Mouse (Mus musculus) layer of hippocampus, postnatal 25 days (tissue): ENCODE measurements around the gene Ecm2. TPM values are rescaled to one million over a fixed set of nuclear protein-coding genes. Genes with fewer than 3 reads are reported as not detected.

Source experiments
- DNase-seq, 2 experiments: peaks; one replicate each; pipeline ENCODE4 v3.0.0; 2022; ENCODE audit warnings: mixed read lengths in 2 of 2, low spot score in 1 of 2; ENCODE audit errors: extremely low spot score in 1 of 2
- total RNA-seq, 2 experiments: library from RNA; stranded (reverse); gene quantifications; 2 replicates each; pipeline ENCODE4 v1.2.3; 2021

The Ecm2 gene
- total RNA-seq, result 1 to 10 TPM; 4.7 to 5.3 TPM

GRCm38 (mm10) chr13:49504510-49504909 lies at the start of gene Ecm2:
TSS of gene Ecm2 (plus strand) at chr13:49504810.
- no peak for DNase-seq

DNA sequence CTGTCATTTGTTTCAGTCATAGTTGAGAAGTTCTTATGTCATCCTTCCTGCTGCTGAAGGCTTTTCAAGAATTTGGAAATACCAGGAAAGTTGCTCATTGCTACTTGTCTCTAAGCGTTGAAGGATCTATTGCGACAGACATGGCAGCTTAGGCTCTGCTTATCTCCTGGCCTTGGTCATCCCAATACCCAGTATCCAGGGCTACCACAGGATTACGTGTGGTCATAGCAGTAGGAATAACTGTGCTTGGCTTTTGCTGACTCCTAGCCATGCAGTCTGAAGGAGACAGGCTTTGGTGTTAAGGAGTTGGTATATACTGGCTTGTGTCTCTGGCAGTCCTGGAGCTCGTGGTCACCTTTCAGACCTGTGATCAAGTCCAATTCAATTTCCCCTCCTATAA lies 44.3 kb upstream of the Ecm2 start:
- DNase-seq, result no peak

GRCm38 (mm10) chr13:49460692-49461414 lies 43.8 kb upstream of the Ecm2 start:
- no peak for DNase-seq

DNA sequence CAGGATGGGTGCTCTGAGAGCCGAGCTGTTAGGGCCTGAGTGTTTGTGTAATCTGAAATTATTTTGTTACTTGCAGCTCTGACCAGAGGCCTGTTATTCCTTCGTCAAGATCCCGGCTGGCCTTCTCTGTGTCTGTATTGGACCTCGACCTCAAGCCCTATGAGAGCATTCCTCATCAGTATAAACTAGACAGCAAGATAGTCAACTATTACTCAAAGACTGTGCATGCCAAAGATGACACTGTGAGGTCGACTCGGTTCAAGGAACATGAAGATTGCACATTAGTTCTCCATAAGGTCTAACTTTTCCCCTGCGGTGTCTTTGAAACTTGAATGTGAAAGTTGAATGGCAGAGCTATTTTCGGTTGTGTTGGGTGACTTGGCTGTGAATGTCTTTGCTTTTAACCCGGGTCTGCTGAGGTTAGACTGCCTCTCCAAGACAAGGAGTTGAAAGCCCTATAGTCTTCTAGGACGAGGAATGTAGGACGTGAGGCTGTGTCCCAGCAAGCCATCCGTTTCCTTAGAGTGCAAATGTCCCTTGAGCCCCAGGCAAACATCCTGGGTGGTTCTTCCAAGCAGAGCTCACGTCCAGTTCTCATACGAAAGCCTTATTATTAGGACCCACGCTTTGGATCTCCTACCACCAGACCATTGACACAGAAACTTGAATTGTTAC lies 43.0 kb upstream of the Ecm2 start:
- DNase-seq, result no peak

GRCm38 (mm10) chr13:49462921-49463320 lies 41.7 kb upstream of the Ecm2 start:
- no peak for DNase-seq

DNA sequence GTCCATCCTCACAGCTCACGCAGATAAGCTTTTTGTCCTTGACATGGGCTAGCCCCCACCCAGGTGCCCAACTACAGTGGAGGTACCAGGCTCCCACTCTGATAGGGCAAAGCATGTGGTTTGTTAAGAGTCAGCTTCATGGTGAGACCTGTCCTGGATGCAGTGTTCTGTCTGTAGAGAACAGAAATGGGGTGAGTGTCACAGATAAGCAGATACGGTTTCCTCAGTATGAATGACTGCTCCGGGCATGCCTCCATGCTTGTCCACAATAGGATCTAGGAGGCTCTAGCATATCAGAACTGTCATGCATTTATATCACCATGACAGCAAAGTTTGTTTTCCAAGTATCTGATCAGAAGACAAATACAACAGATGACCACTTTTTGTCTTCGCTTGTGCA lies 38.7 kb upstream of the Ecm2 start:
- peak in 1 of 2 experiments; percentile 3 for DNase-seq

DNA sequence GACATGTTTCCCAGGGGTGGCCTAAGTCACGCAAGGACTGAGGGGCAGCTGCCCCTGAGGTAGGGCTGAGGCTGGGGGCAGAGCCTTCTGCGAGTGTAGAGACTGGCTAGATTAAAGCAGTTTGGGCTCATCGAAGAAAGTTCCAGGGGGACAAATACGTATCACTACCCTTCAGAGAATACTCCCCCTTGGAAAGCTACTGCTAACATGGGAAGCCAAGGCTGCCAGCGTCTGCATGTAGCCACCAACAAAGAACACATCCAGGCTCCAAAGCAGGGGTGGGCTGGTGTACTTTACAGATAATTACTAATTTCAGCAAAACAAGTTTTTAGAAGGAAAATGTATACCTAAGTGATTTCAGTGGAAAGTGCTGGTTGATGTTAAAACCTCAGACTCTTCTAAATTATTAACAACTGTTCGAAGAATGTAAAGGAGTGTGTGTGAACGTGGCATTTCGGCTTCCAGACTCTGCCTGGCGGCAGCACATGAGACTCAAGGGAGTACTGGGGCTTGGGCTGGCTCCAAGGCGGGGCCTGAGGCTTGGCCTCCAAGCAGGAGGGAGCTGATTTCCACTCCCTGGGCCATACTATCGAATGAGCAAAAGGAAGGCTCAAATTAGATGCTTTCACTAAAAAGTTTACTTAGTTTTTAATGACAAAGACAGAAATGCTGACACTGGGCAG lies 38.1 kb upstream of the Ecm2 start:
- no peak for DNase-seq

- no peak for DNase-seq
Measured at GRCm38 (mm10) chr13:49467585-49467984, 37.0 kb upstream of the Ecm2 start.

GRCm38 (mm10) chr13:49469002-49469401 lies 35.6 kb upstream of the Ecm2 start:
- no peak for DNase-seq

DNA sequence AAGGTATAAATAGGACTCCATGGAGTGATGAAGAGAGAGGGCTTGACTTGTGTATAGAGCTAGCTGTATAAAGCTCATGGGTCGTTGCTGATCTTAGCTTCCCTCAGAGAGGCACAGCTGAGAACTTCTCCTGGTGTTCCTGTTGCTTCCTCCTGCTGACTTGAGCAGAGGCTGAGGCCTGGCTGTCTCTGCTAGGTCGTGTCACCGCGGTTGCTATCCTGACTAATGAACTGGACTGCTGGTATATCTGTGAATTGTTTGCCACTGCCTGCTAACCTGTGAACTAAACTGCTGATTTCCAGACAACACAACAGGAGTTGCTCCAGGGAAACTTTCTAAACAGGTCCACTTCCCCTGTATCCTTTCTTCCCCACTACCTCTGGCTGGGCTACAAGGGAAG lies 34.3 kb upstream of the Ecm2 start:
- no peak for DNase-seq

DNA sequence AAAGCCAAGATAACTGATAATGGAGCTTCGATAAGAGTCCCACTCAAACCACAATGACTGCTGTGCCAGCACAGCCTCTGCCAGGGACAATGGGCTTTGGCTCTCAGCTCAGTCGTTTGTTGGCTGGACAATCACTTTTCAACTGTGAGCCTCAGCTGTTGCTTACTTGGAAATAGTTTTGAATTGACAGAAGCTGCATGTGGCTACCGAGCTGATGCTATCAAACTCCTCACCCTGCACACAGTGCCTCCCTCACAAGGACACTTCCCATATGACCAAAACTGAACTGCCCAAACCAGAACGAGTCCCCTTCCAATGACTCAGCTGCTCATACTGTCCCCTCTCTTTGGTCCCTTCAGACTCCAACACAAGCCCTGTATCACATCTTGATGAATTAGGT lies 33.8 kb upstream of the Ecm2 start:
- no peak for DNase-seq

DNA sequence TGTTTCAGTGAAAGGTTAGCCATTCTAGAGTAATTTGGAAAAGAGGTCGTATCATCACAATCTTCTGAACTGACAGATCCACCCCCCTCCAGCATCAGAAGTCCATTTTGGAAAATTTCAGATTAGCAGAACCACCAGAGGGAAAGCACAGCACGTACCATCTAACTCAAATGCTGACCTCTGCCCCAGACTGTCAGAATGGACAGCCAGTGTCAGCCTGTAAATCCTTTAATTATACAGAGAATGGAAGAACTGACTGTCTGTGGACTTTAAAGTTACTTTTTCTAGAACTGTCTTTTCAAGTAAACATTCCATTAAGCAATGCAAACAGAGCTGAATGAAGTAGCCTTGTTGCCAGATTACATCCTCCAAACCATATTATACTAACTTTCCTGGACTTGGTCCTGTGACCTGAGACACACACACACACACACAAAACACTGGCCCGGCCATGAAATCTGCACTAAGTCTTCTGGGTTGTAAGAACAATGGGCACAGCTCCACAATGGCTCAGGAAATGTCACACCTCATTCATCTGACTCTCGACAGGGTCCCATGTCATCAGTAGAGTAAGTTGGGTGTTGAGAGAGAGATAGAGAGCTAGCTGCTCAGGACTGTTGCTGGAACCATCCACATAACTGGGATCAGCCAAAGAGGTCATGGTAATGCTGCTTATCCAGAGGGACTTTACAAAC lies 32.5 kb upstream of the Ecm2 start:
- no peak for DNase-seq

GRCm38 (mm10) chr13:49472676-49473005 lies 32.0 kb upstream of the Ecm2 start:
- no peak for DNase-seq

DNA sequence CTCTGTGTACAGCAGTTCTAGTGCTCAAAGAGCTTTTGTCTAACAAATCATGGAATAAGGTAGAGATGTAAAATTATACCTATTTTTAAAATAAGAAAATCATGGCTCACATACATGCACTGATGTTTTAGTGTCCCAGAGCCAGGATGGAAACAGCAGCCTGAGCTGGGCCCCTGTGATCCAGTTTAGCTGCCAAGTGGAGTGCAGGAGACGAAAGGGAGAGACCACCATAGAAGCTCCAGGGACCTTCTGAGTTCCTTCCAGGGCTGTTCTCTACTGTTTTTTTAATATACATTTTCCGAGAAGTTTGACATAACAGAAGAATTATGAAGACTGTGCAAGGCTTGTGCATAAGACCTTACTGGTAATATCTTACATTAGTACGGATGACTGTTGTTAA lies 26.7 kb upstream of the Ecm2 start:
- DNase-seq, result no peak

DNA sequence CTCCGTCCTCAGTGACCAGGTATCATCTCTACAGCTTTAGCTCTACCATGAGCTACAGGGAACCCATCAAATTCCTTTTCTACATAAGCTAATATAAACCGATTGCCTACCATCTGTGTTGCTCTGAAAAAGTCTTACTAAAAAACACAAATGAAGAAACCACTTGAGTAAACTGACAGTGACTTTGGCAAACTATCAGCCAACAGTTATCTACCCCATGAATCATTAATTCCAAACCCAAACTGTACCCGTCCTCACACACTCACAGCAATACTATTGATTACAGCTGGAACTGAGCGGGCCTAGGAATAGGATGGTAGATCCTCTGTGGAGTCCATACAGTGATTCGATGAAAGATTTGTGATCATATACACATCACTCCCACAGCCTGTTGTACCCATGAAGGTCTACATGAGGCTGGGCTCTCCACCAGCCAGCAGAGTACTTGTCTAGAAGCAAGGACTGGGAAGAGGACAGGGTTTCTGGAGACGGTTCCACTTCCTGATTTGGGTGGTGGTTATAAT lies 25.7 kb upstream of the Ecm2 start:
- no peak for DNase-seq

- DNase-seq, result no peak
Measured at GRCm38 (mm10) chr13:49479399-49479798, 25.2 kb upstream of the Ecm2 start.

GRCm38 (mm10) chr13:49480057-49480456 lies 24.6 kb upstream of the Ecm2 start:
- no peak for DNase-seq

- no peak for DNase-seq
Measured at GRCm38 (mm10) chr13:49480551-49480950, 24.1 kb upstream of the Ecm2 start.

GRCm38 (mm10) chr13:49485388-49485787 lies 19.2 kb upstream of the Ecm2 start:
- no peak for DNase-seq

- no peak for DNase-seq
Measured at GRCm38 (mm10) chr13:49492376-49493368, 11.9 kb upstream of the Ecm2 start, which contains the start of gene Tes3-ps. TSS of gene Tes3-ps (plus strand) at chr13:49493318.
